Mouse (Mus musculus): ENCODE measurements around the gene Caly.

Gene Caly

GRCm38 (mm10) chr7:140081408-140082241 is 723 bp downstream of the Caly start:
- DNase-seq (ENCODE audit: low spot score in 2 of 2), result no peak

DNA sequence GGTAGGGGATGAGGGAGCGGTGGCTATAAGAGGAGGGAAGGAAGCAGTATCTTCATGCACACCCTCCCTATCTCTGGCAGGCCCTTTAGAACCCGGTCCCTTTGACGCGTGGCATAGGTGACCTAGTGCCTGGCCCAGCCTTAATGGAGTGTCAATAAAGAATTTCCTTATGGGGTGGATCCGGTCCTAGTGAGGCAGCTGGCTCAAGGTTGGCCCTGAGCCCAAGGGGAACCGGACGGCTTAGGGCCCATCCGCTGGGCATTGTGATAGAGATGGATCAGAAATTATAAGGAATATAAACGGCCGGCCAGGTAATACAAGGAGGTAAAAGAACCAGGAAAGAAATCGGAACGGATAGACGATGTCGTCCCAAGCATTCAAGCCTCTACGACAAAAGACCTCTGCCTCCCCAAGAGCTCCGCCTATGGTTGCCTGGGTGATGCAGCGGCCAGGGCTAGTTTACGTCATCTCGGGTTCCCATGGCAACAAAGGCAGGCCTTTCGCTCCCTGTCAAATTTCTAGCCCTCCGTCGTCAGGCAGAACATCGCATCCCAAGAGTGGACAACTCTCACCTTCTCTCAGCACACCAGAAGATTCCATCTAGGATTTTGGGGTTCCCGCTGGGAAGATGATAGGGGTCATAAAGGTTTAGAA is 1.7 kb downstream of the Caly start:
- peak; percentile 63 to 69 for DNase-seq (ENCODE audit: low spot score in 2 of 2)

DNA sequence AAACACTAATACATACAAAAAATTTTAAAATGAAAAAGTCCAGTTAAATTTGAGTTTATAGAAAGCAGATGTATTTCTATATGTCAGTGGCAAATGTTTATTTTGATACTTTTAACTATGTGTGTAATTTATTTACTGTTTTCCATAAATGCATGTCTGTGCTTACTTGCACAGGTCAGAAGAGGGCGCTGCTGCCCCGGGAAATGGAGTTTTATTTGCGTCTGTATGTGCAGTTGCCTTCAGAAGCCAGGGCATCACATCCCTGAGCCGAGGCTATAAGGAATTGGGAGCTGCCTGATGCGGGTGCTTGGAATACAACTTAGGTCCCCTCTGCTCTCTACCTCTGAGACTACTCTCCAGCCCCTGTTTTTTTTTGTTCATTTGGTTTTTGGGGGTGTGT is 3.6 kb downstream of the Caly start:
- peak; percentile 25 to 50 for DNase-seq (ENCODE audit: low spot score in 2 of 2)

DNA sequence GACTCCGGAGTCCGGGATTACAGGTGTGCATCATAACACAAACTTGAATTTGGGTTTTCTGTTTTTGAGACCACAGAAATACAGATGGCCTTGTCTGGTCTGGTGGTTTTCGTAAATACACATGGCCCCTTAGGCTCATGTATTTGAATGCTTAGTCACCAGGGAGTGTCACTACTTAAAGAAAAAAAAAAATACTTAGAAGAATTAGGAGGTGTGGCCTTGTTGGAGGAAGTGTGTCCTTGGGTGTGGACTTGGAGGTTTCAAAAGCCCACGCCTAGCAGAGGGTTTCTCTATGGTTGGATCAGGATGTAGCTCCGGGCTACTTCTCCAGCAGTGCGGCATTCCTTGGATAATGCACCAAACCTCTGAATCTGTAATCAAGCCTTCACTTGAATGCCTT is 4.7 kb downstream of the Caly start:
- no peak for DNase-seq (ENCODE audit: low spot score in 2 of 2)

DNA sequence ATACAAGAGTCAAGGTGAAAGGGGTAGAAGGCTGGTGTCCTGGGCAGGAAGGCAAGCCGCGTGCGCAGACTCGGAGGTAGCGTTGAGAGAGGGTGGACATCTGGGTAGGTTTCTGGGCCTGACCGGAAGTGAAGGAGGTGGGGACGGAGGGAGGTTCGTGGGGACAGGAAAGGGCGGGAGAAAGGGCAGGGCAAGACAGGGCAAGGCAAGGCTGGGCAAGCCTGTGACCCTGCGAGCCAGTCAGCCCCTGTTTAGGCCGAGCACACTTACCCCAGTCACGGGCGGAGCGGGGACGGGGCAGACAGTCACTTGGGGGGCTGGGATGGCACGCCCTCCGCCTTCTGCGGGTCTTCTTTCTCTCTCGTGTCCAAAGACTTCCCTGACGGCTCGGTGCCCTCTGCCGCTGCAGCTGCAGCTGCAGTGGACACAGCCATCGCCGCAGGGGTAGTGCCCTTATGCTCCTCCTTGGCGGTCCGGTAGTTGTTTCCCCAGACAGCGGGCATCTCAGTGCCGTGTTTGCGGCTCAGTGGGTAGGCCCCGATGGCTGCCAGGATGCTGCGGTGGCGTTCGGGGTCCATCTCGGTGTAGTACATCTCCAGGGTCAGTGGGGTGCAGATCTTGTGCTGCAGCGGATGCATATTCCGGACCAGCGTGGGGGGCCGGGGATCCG is 12.2 kb downstream of the Caly start:
- DNase-seq (ENCODE audit: low spot score in 2 of 2), result no peak

DNA sequence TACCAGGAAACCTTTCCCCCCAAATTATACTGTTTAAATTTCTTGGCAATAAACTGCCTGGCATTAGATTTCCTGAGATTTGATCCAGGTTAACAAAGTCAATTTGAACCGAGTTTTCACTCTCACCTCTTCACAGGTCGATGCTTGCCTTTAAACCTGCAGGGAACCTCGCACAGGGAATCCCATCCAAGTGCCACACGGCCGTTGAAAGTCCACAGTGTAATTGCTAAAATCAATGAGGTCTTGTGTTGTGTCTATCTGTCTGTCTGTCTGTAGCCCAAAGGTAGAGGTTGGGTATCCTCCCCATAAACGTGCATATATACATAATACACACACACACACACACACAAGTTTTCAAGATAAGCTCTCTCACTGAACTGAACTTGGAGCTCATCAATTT is 15.0 kb downstream of the Caly start:
- no peak for DNase-seq (ENCODE audit: low spot score in 2 of 2)

- DNase-seq (ENCODE audit: low spot score in 2 of 2), result peak; percentile 53 to 62
Observed at GRCm38 (mm10) chr7:140063092-140063491, 19.3 kb downstream of the Caly start.

- DNase-seq (ENCODE audit: low spot score in 2 of 2), result no peak
Observed at GRCm38 (mm10) chr7:140062307-140062706, 20.0 kb downstream of the Caly start.

DNA sequence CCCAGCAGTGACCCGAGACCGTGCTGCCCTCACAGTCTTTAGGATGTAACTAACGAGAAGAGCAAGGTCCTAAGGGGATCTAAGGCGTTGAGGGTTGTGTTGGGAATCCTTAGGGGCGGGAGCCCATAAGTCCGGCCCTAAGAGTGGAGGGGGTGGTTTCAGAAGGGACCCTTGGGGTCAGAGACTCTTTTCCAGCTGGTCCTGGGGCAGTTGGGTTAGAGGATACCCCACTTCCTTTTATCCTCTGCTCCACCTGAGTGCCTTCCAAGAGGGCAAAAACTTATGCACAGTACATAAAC is 20.6 kb downstream of the Caly start:
- DNase-seq (ENCODE audit: low spot score in 2 of 2), result no peak

- DNase-seq (ENCODE audit: low spot score in 2 of 2), result no peak
Observed at GRCm38 (mm10) chr7:140060936-140061831, 21.2 kb downstream of the Caly start.

DNA sequence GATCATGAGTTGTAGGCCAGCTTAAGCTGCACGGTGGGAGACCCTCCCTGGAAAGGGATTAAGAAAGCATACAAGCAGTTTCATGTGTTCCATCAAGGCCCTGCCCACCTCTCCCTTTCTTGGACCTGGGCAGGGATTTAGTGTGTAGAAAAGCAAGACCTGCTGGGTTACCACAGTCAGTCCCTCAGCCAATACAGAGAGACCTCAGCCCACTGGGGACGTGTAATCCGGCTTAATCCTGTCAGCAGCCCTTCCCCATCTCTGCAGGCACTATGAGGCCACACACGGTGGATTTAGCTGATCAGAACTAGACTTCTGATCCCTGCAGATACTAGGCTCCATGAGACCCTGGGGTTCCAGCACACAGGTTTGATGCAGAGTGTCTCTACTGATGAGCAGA is 22.7 kb downstream of the Caly start:
- no peak for DNase-seq (ENCODE audit: low spot score in 2 of 2)

GRCm38 (mm10) chr7:140058528-140058927 is 23.8 kb downstream of the Caly start:
- no peak for DNase-seq (ENCODE audit: low spot score in 2 of 2)

GRCm38 (mm10) chr7:140057413-140058407 is 24.6 kb downstream of the Caly start:
- no peak for DNase-seq (ENCODE audit: low spot score in 2 of 2)

GRCm38 (mm10) chr7:140054124-140054523 is 28.2 kb downstream of the Caly start:
- no peak for DNase-seq (ENCODE audit: low spot score in 2 of 2)

GRCm38 (mm10) chr7:140049115-140049689 is 33.1 kb downstream of the Caly start:
- DNase-seq (ENCODE audit: low spot score in 2 of 2), result no peak

DNA sequence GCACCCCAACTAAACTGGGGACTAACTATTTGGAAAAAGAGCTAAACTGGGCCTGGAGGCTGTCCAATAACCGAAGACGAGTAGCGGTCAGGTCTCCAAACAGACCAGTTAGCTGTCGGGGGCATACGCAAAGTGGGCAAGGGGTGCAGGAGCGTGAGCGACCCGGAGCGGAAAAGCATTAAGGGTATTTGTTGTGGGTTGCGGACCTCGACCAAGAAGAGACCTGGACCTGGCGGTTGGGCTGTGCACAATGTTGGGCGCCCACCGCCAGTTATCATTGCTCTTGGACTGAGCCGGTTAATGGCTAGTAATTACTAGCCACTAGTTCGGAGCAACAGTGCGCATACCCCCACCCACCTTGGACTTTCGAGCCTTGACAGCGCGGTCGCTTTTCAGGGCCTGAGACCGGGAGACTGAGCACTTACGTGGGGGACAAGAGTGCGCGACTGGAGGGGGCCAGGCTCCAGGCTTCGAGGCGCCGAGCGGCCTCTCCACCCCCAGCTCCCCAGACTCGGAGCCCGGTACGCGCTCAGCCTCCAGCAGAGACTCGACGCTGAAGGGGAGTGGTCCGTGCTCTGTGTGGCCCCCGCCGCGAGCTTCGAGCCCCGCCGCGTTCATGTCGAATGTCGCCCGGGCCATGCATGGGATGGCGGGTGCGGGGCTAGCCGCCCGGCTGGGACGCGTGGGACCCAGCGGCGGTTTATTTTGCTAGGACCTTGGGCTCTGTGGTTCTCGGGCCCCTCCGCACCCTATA is 33.8 kb downstream of the Caly start, which contains the start of gene Msx3:
Gene Msx3, minus strand, starts transcription at position 729 of the 754 bp plus-strand sequence.
- no peak for DNase-seq (ENCODE audit: low spot score in 2 of 2)

DNA sequence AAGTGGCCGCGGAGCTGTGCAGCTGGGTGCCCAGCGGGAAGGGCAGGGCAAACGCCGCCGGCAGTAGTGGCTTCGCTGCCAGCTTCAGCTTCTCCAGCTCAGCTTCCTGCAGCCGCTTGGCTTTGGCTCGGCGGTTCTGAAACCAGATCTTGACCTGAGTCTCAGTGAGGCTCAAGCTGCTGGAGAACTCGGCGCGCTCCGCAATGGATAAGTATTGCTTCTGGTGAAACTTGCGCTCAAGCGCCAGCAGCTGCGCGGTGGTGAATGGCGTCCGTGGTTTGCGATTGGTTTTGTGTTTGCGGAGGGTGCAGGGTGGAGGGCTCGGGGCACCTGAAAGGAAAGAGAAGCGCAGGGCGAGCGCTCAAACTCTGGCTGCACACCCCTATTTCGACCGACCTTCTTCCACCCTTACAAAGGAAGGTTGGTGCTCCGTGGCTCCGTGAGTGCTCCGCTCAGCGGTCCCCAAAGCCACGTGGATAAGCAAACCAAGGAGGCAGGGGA is 34.5 kb downstream of the Caly start:
- no peak for DNase-seq (ENCODE audit: low spot score in 2 of 2)

DNA sequence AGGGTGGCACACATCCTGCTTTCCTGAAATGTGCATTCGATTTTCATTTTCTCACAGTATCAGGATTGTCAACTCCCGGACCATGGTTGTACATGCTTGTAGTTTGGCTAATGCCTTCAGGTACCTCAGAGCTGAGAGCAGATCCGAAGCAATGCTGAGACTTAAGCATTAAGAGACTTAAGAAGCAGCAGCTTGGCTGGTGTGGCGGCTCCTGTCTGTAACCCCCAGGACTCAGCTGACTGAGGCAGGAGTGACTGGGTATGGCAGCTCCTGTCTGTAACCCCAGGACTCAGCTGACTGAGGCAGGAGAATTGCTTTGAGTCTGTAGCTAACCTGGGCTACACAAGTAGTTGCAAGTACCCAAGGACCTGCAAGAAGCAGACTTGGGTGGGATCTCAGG is 36.8 kb downstream of the Caly start:
- DNase-seq (ENCODE audit: low spot score in 2 of 2), result no peak

DNA sequence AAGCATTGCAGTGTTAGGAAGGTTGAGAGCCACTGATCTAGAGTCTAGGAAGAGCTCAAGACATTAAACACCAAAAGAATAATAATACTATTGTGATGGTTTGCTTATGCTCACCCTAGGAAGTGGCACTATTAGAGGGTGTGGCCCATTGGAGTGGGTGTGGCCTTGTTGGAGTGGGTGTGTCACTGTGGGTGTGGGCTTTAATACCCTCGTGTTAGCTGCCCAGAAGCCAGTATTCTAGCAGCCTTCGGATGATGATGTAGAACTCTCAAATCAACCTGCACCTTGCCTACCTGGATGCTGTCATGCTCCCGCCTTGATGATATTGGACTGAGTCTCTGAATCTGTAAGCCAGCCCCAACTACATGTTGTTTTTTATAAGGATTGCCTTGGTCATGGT is 39.6 kb downstream of the Caly start:
- DNase-seq (ENCODE audit: low spot score in 2 of 2), result no peak

All from natural killer cell, adult 2 months (primary cell).